Mouse (Mus musculus) testis, postnatal 10 days (tissue): ENCODE results near the gene Galnt6.
"Not testable (repeated sequence)": the region's sequence is repeated elsewhere in the genome, so short reads cannot be mapped to it uniquely, and the experiment has no call there.

Source experiments
- DNase-seq: peaks from one replicate; pipeline ENCODE4 v3.0.0; 2021; ENCODE audit warnings: low spot score

Galnt6 gene

GRCm38 (mm10) chr15:100729281-100729985 is at the start of gene Galnt6:
Galnt6 (minus strand) TSS chr15:100729376.
- DNase-seq: peak; percentile 73

DNA sequence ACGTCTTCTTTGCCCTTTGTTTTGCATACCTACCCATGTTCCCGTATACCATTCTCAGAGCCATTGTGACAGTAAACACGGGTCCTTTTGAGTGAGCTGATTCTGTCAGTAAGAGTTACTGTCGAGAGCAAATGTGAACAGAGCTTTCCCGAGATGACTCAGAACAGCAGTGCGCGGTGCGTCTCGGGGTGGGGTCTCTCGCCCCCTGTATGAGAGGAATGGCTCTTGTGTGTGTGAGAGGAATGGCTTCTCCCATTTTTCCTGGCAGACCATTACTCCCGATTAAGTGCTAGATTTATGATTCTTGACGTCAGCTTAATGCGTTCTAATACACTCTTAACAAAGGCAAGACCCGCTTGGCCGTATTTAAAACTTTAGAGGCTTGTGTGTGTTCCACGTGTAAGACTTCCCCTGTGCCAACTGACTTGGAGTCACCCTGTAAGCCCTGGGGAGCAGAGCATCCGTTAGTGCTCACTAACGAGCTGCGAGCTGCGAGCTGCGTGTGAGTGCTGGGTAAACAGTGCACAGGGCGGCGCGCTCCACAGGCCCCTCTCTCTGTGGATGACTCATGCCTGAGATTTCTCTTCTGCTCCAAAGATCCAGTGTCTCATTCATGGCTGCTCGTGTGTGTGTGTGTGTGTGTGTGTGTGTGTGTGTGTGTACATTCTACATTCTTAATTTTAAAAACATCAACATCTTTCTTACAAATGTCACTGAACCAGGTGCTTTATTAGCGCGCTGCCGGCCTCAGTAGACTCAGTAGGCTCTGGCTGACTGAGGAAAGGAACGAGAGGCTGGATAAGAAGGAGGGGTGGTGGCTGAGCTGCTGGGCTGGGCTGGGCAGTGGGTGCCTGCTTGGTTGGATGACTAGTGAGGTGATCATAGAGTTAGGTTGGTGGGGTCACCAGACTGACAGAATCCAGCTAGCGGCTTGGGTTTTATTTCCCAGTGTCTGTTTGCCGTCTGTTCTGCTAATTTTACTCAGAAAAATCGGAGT is 48.1 kb upstream of the Galnt6 start:
- no peak for DNase-seq

DNA sequence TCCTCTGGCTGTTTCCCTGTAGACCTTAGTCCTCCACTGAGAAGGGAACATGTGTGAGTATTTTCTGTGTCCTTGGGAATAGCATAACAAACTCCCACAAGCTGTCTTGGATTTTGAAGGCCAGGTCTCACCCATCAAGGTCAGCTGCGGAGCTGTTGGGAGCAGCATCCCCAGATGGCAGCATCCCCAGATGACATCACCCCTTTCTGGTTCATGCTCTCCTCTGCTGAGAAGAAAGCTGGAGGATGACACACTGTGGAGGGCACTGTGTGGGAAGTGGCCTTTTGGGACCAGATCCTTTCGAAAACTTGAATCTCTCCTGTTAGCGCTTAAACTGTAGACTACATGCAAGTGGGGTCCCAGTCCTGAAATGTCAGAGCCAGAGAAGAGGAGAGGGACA is 47.2 kb upstream of the Galnt6 start:
- DNase-seq: no peak

- DNase-seq: no peak
These were observed 46.3 kb upstream of the Galnt6 start for GRCm38 (mm10) chr15:100775189-100776166.

DNA sequence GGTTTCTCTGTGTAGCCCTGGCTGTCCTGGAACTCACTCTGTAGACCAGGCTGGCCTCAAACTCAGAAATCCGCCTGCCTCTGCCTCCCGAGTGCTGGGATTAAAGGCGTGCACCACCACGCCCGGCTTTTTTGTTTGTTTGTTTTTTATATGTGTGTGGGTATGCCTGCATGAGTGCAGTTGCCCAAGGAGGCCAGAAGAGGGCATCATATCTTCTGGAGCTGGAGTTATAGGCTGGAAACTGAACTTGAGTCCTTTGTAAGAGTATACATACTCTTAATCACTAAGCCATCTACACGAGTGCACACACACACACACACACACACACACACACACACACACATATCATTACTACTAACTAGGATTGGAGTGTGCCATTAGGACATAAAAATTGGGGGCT is 44.7 kb upstream of the Galnt6 start:
- DNase-seq: not testable (repeated sequence)

GRCm38 (mm10) chr15:100772685-100773084 is 43.5 kb upstream of the Galnt6 start:
- DNase-seq: no peak

GRCm38 (mm10) chr15:100770338-100770737 is 41.2 kb upstream of the Galnt6 start:
- DNase-seq: no peak

- DNase-seq: not testable (repeated sequence)
These were observed 39.8 kb upstream of the Galnt6 start for GRCm38 (mm10) chr15:100769023-100769422.

DNA sequence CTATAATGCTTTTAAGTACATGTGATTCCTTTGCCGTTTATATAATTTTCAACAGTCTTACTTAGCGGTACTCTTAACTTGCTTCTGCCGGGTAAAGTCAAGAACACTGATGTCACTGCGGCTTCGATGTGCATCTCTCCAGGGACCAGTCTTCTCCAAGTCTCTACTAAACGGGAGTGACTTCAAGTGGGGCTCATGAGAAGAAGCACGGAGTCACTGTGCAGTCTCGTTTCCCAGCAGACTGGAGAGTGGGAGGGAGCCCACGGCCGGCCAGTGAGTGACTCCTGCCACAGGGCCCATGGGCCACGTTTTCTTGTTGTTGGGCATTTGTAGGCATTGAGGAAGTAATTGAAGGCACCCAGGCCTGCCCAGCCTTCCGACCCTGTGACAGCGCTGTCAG is 38.7 kb upstream of the Galnt6 start:
- DNase-seq: no peak

DNA sequence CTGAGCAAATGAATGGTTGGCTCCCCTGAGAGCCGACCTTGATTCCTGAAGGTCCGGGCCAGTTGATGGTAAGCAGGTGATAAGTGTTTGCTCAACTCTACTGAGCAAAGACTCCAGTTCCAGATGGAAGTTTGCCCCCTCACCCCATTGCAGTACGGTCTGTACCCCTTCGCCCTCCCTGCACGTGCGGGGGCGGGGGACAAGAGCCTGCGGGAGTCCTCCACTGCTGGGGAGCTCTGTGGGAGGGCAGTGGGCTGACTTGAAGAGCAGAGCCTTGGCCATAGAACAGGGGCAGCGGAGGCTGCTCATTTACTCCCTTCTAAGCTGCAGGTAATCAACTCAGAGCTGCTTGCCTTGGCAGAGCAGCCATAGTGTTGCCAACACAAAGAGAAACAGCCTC is 37.6 kb upstream of the Galnt6 start:
- DNase-seq: peak; percentile 67

GRCm38 (mm10) chr15:100764163-100764951 is 35.2 kb upstream of the Galnt6 start:
- DNase-seq: no peak

- no peak for DNase-seq
These were observed 33.5 kb upstream of the Galnt6 start for GRCm38 (mm10) chr15:100762649-100763048.

- DNase-seq: peak; percentile 91
These were observed 32.4 kb upstream of the Galnt6 start, which contains the start of gene Slc4a8 for GRCm38 (mm10) chr15:100761419-100762185. Slc4a8 (plus strand) TSS chr15:100761747.

DNA sequence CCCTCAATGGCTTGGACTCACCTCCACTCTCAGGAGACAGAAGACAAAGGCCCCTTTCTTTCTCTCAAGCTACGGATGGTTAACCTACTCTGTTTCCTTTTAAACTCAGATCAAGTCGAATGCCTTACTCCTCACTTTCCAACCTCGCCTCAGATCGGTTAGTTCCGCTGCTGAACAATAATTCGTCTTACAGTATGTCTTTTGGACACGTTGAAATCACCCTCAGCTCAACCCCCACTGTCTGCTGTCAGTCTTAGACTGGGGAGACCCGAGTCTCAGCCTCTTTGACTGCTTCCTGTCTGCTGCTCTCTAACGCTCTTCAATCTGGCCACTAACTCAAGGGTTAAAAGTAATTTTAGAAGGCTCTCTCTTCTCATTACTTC is 31.9 kb upstream of the Galnt6 start:
- no peak for DNase-seq

GRCm38 (mm10) chr15:100759286-100759685 is 30.1 kb upstream of the Galnt6 start:
- no peak for DNase-seq

GRCm38 (mm10) chr15:100757527-100757978 is 28.4 kb upstream of the Galnt6 start:
- DNase-seq: peak; percentile 76

DNA sequence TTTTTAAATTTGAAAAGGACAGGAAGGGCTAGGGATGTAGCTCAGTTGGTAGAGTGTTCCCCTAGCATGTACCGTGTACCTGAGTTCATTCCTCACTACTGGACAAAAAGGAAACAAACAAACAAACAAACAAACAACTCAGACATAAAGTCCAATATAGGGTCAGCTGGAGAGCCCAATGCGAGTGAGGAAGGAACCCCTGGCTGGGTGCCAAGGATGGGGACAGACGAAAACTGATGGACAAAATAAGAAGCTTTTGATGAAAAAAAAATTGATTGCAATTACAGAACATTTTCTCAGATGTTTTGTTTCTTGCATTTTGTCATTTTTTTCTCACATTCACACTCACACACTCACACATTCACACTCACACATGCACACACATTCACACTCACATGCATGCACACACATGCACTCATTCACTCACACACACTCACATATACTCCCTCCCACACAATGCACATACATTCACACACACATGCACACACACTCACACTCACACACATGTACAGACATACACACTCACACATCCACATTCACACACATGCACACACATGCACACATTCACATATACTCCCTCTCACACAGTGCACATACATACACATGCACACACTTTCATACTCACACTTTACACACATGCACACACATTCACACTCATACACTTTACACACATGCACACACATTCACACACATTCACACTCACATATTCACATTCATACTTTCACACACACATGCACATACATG is 26.9 kb upstream of the Galnt6 start:
- DNase-seq: peak; percentile 73

DNA sequence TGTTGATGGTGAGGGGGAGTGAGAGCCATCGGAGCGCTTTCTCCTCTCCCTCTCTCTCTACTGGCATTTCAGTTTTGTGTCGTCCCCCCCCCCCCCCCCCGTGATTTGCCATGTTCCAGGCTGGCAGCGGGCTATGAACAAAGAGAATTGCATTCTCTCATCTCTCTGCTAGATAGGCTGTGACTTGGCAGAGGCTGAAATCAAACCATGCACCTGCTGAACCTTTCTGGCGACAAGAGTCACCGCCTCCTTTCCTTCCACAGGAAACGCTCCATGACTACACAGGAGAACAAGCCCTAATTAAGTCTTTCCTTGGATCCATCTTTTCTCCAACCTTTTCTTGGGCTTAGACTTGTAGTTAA is 26.3 kb upstream of the Galnt6 start:
- no peak for DNase-seq

- peak; percentile 63 for DNase-seq
These were observed 25.8 kb upstream of the Galnt6 start for GRCm38 (mm10) chr15:100754805-100755497.
